Mouse (Mus musculus) kidney, postnatal 4 days (tissue): ENCODE results near the gene Ccnd1.
A peak's percentile ranks its signal among the peaks of the same experiment; 100 is the strongest.

Experiments used
- DNase-seq, 2 experiments: peaks; one replicate each; pipeline ENCODE4 v3.0.0; 2021; ENCODE audit warnings: mixed read lengths in 2 of 2

Gene Ccnd1

DNA sequence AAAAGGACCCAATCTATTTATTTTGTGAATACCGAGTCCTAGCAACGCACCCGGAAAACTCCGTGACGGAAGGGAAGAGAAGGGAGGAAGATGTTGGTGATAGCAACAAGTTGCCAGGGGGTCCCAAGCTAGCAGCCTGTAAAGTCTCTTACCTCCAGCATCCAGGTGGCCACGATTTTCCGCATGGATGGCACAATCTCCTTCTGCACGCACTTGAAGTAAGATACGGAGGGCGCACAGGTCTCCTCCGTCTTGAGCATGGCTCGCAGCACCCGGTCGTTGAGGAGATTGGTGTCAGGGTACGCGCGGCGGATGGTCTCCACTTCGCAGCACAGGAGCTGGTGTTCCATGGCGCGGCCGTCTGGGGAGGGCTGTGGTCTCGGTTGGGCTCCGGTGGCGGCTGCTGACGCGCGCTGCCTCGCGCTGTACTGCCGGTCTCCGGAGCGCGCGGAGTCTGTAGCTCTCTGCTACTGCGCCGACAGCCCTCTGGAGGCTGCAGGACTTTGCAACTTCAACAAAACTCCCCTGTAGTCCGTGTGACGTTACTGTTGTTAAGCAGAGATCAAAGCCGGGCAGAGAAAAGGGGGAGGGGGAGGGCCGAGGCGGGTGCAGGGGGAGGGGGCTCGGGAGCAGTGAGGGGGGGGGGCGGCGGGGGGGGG, at the start of gene Ccnd1:
Gene Ccnd1, minus strand, starts transcription at position 582 of the 659 bp plus-strand sequence.
- peak; percentile 85 to 90 for DNase-seq

GRCm38 (mm10) chr7:144988856-144989255, 49.1 kb upstream of the Ccnd1 start:
- DNase-seq, result no peak

DNA sequence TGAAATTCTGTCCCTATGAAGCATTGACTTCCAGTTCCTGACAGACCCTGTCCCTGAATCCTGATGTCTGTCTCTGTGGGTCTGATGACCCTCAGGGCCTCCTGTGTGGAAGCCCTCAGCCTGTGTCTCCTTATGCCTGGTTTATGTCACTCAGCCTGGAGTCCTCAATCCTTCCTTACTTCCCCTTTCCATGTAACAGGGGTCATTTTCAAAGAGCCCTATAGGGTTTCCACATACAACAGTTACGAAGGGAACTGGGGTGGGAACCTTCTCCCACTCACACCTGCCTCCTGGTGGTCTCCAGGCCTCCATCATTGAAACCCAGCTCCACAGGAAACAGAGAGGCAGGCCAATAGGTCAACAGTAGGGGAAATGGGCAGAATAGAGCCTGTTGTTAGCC, 45.4 kb upstream of the Ccnd1 start:
- DNase-seq, result no peak

DNA sequence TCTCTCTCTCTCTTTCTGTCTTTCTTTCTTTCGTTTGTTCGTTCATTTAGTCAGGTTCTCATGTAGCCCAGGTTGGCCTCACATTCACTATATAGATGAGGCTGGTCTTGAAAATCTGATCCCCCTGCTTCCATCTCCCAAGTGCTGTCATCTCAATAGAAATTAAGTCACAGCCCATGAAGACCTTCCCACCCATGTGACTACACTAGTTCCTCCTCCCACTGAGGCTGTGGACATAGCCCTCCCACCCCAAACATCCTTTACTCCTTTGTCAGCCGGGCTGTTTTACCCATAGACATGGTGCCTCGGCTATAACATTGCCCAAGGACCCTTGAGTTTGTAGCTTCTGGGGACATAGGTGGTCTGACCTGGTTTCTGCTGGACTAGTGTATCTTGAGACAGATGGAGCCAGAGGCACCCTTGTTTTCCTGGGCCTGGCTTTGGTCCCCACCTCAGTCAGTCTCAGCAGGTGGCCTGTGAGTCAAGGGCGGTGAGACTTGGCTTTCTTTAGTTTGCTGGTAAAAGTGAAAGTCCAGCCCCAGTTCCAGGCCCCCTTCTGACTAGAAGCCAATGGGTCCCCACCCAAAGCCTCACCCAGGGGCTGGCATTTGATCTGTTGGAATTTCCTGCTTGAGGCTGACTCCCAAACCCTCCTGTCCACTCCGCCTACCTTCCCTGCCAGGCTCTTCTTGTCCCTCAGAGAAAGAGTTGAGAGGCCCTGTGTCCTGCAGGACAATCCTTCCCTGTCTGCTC, 42.8 kb upstream of the Ccnd1 start:
- no peak for DNase-seq

DNA sequence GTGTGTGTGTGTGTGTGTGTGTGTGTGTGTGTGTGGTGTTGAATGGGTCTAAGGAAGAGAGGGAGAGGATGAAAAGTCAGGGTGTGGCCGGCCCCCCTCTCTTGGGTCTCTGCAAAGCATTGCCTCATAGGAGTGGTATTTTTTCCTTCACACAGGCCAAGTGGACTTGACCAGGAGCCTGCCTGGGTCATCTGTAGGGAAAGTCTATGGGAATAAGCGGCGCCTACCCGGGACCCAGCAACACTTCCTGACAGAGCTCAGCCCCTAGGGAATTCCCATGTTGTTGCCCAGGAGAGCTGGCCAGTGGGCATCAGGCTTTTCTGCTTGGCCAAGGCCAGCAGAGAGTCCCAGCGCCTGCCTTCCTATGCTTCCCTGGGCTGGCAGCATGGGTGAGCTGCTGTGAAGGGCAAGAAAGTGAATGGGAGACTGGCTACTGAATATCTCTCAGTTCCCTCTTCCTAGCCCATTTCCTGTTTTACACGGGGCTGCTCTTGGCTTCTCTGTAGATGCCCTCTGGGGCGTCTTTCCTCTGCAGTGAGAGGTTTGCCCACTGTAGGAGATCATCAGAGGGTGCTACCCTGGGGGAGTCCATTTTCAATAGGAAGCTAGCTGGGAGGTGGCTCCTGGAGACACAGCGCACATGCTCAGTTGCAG, 41.8 kb upstream of the Ccnd1 start:
- DNase-seq, result no peak

DNA sequence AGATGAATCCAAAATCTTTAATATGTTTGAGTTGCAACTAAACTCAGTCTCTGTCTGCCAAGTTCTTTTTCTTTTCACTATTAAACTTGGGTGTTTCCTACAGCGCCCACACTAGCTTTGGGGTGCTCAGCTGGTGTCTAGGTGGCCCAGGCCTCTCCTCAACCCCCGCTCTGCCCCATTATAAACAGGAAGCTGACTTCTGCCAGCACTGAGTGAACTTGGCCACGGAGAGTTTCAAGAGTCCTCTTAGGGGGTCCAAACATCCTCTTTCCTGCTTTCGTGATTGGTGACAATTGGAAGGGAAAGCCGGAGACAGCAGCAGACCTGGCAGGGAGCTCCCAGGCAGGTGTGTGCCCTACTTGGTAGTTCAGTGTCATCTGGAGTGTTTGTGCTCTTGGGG, 40.1 kb upstream of the Ccnd1 start:
- no peak for DNase-seq

- DNase-seq, result no peak
Observed at GRCm38 (mm10) chr7:144977121-144977520, 37.4 kb upstream of the Ccnd1 start.

- no peak for DNase-seq
Observed at GRCm38 (mm10) chr7:144973461-144973860, 33.7 kb upstream of the Ccnd1 start.

GRCm38 (mm10) chr7:144971769-144972168, 32.0 kb upstream of the Ccnd1 start:
- no peak for DNase-seq

DNA sequence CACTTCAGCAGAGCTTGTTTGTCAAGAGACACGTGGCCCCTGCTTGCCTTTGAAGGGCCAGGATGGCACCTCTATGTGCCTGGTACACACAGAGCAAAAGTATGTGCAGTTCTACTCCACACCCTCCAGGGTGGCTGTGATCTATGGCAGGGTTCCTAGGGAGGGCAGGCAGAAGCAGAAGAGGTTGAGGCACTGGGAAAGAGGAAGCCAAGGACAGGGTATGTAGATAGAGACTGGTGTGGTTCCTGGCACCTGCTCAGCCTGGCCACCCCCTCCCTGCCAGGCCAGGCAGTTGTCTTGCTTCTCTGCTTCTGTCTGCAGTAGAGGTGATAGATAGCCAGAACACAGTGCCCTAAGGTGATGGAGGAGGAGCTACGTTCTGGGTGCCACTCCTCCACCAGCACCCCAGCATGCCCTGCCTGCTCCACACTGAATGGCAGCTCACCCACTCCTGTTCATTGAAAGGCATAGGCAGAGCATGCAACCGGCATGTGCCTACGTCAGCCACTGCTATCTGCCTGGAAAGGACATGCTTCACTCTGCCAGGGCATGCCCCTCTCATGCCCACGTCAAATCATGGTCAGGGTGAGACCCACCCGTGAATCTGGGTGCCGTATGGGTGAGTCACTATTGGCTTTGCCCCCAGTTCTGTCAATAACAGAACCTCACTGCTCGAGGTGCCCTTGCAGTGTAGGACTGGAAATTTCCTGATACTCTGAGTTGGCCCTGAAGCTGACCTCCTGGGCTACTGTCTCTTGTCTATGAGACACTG, 31.5 kb upstream of the Ccnd1 start:
- DNase-seq, result no peak

- no peak for DNase-seq
Observed at GRCm38 (mm10) chr7:144965893-144966292, 26.2 kb upstream of the Ccnd1 start.

DNA sequence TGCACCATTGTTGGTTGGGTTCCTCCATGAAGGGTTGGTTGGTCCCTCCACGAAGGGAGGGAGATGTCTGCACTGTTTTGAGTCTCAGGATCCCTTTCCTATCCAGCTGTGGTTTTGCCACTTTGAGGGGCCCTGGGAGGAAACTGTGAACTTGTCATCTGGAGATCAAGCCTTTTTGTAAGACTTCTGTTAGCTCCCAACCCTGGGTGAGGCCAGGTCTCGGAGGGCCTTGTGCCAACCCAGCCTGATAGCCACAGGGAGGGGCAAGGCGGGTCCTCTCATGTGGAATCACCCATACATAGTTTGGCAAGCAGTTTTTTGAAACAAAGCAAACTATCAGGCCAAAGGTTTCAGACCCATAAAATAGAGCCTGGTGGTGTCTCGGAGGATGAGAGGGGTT, 24.6 kb upstream of the Ccnd1 start:
- DNase-seq, result no peak

GRCm38 (mm10) chr7:144963911-144964310, 24.2 kb upstream of the Ccnd1 start:
- no peak for DNase-seq

GRCm38 (mm10) chr7:144958509-144959395, 19.0 kb upstream of the Ccnd1 start:
- no peak for DNase-seq

GRCm38 (mm10) chr7:144943254-144943653, 3.5 kb upstream of the Ccnd1 start:
- peak; percentile 88 to 92 for DNase-seq

DNA sequence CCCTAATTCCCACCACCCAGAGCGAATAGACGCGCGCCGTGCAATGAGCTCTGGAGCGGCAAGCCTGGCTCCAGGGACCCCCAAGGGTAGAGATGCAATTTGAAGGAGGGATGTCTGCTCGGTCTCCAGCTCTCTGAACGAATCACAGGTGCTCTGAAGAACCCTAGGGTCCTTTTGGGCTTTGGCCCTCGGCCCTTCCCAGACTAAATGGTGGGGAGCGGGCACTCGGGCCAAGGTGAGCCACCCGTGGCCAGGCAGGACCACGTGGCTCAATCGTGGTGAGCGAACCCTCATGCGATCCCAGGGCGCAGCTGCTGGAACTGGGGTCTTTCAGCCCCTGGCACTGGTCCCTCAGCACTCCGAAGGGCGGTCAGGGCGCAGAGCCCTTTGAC, 3.0 kb upstream of the Ccnd1 start:
- peak in 1 of 2 experiments; percentile 65 for DNase-seq

- DNase-seq, result peak; percentile 59 to 69
Observed at GRCm38 (mm10) chr7:144942071-144942743, 2.5 kb upstream of the Ccnd1 start.

- DNase-seq, result peak; percentile 92 to 96
Observed at GRCm38 (mm10) chr7:144941242-144941831, 1.6 kb upstream of the Ccnd1 start.

- DNase-seq, result no peak
Observed at GRCm38 (mm10) chr7:144940585-144940984, 860 bp upstream of the Ccnd1 start.

- DNase-seq, result peak; percentile 59 to 60
Observed at GRCm38 (mm10) chr7:144940003-144940571, 362 bp upstream of the Ccnd1 start.
